Mouse (Mus musculus) C2C12 (cell line): ENCODE measurements at regions not wholly inside any gene's neighbourhood (a gene's known extent, or its start where the extent isn't known, plus 50 kb on each side); places are given as distances from the start of the nearest gene placed in this dataset.

Source experiments
- CTCF ChIP-seq: IDR thresholded peaks from one replicate; pipeline ENCODE4 v1.5.1; 2011; ENCODE audit not compliant: control insufficient read depth, insufficient read depth, insufficient read length
- USF1 ChIP-seq: IDR thresholded peaks from one replicate; pipeline ENCODE4 v1.6.1; 2011; ENCODE audit warnings: low read depth, mild to moderate bottlenecking, control low read depth, moderate library complexity

DNA sequence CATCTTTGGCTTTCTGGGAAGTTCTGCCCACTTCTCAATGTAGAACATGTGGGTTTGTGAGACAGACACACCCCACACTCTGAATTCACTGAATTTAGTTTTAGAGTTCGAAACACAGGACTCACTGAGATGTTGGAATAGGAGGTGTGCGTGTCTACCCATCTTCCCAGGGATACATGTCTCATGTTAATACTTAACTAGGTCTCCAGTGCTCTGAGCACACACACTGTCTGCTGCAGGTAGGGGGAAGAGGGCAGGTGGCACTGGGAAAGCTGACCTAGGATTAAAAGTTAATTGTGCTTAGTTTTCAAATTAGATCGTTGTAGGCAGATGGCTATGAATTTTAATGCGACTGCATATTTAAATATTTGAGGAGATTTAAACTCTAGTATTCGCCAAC is 60.0 kb upstream of the Ppm1b start:
- TF ChIP-seq CTCF (no peak), USF1 (no peak)
